Mouse (Mus musculus) gastrocnemius, postnatal 4 days (tissue): ENCODE data around the gene Osbpl8. TPM values are rescaled to one million over a fixed set of nuclear protein-coding genes. Genes with fewer than 3 reads are reported as not detected.

Experiments
- DNase-seq, 2 experiments: peaks; one replicate each; pipeline ENCODE4 v3.0.0; 2021 to 2022; ENCODE audit warnings: low spot score in 2 of 2, mixed read lengths in 2 of 2
- total RNA-seq, 2 experiments: library from RNA; stranded (reverse); gene quantifications; 2 replicates each; pipeline ENCODE4 v1.2.3; 2021

Gene Osbpl8
- total RNA-seq, 2 experiments from 2014 or later, result 22.5 to 24.8 TPM

- no peak for DNase-seq
These were observed 14.8 kb upstream of the Osbpl8 start for GRCm38 (mm10) chr10:111149761-111150160.

GRCm38 (mm10) chr10:111155065-111155464 lies 9.5 kb upstream of the Osbpl8 start:
- DNase-seq, result no peak

GRCm38 (mm10) chr10:111155571-111155970 lies 9.0 kb upstream of the Osbpl8 start:
- DNase-seq, result no peak

DNA sequence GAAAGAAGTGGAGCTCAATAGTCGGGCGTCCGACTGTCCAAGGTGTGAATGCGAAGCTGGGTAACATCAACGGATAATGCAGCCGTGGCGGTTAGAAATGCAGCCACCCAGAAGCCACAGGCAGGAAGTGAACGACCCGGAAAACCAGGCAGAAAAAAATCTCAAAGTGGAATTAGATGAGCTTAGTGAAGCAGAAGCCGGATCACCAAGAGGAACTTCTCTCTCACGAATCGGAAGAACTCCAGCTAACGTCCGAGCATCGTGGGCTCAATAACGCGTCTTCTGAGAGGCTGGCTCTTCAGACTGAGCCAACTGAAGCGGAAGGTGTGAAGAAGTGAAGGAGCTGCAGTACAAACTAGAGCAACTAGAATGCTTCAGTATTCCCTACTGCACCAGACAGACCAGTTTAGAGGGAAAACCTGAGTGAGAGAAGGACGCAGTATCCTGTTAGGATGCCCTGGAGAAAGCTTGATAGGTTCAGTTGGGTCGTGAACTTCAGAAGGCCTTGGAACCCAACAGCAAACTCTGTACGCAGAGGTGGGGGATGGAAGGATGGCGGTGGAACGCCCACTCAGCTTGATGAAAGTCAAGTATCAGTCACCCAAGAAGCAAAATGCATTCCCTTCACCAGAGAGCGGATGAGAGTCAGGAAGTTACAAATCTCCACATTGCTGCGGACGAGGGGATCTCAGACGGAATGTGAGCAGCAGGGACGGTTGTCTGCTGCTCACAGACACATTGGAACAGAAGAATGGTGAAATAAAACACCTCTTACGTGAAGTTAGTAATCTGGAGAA lies 8.0 kb upstream of the Osbpl8 start:
- DNase-seq, result no peak

- no peak for DNase-seq
These were observed 7.3 kb upstream of the Osbpl8 start for GRCm38 (mm10) chr10:111157241-111157659.

- no peak for DNase-seq
These were observed 4.6 kb upstream of the Osbpl8 start for GRCm38 (mm10) chr10:111159789-111160522.

DNA sequence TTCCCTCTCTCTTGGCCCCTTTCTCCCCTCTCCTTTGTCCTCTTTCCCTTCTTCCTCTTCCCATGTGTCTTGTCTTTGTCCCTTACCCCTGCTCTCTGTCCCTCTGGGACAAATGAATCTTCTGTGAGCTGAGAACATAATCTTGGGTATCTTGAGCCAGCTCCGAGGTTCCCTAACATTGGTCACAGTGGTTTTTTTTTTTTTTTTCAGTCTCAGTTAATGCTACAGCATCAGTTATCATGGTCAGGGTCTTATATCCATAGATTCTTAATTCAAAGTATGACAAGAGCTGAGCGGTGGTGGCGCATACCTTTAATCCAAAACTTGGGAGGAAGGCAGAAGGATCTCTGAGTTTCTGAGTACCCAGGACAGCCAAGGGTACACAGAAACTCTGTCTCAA lies 4.0 kb upstream of the Osbpl8 start:
- DNase-seq, result no peak

- no peak for DNase-seq
These were observed 3.2 kb upstream of the Osbpl8 start for GRCm38 (mm10) chr10:111161373-111161772.

- no peak for DNase-seq
These were observed 1.5 kb upstream of the Osbpl8 start for GRCm38 (mm10) chr10:111163025-111163424.

GRCm38 (mm10) chr10:111163601-111164240 lies 831 bp upstream of the Osbpl8 start:
- no peak for DNase-seq

- peak; percentile 43 to 45 for DNase-seq
These were observed 848 bp downstream of the Osbpl8 start for GRCm38 (mm10) chr10:111165219-111165981.

GRCm38 (mm10) chr10:111166057-111166841 lies 1.7 kb downstream of the Osbpl8 start:
- DNase-seq, result no peak

DNA sequence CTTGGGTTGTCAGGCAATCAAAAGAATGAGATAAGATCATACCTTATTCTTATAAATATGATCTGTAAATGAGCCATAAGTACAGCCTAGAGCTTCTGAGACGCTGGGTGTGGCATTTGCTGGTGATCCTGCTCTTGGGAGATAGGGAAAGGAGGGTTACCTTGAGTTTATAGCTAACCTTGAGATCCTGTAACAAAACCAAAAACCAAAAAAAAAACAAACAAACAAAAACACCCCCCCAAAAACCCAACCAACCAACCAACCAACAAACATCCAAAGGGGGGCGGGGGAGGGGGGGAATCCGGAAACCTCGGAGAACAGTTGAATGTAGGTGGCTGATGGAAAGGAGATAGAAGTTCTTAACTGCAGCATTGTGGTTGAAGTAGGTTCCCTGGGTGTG lies 2.9 kb downstream of the Osbpl8 start:
- no peak for DNase-seq

- DNase-seq, result no peak
These were observed 3.8 kb downstream of the Osbpl8 start for GRCm38 (mm10) chr10:111168305-111168704.

DNA sequence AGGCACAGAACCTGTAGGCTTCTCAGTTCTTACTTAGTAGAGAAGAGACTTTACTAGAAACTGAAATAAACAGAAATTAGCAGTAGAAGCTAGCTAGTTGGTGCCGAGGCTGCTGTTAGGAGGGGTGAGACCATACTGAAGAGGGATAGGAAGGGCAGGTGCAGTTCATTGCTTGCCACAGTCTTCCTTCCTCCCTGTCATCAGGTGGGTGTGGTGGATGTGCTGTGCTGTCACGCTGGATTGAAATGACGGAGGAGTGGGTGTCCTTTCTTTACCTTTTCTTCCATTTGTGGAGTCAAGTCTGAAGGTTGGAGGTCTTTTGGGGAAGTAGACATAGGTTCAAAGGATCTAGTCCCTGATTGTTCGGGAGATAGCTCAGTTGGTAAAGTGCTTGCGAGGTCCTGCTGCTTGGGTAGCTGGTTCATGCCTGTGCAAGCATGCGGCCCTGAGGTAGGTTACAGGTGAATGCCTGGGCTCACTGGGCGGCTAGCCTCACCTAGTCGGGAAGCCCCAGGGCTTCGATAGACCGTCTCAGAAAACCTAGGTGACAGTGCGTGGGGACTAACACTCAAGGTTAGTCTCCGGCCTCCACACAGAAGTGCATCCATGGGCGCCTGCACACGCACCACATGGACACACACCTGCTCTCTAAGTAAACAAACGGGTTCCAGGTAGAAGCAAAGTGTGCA lies 6.8 kb downstream of the Osbpl8 start:
- no peak for DNase-seq

DNA sequence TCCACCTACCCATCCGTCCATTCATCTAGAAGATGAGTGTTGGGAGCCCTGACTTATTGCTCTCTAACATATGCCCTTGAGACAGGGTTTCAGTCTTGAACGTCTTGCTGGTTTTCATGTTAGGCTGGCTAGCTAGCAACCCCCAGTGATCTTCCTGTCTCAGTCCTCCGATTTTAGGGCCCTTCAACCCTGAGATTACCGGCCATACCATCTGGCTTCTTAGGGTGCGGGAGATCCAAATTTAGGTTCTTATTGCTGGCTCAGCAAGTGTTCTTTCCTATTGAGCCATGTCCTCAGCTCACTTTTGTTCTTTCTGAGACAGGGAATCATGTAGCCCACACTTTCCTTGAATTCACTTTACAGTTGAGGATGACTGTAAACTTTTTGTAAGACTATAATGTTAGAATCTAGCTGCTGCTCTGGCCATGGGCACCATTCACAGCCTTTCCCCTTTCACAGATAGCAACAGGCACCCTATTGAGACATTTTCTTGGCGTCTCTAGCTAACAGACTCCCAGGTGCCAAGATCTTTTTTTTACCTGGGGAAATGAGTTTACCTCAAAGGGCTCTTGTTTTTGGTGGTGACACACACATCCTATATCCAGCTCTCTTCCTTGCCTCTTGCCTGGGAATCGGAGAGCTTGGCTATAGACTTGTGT lies 9.2 kb downstream of the Osbpl8 start:
- DNase-seq, result no peak

- DNase-seq, result no peak
These were observed 12.8 kb downstream of the Osbpl8 start for GRCm38 (mm10) chr10:111177336-111177735.

DNA sequence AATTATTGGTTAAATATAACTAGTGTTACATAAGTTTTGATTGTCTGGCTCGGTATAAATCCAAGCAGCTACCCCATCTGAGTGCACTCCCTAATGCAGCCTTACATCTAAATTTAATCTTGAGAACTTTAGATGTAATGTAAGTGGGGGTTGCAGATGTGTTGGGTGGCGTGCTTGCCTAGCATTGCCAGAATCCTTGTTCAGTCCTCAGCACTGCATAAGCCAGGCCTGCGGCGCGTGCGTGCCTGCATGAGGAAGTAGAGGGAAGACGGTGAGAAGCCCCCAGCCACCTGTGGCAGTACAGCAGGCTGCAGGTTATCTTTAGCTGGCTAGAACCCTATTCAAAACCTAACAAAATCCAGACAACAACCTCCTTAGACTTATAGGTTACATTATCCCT lies 13.5 kb downstream of the Osbpl8 start:
- DNase-seq, result no peak

DNA sequence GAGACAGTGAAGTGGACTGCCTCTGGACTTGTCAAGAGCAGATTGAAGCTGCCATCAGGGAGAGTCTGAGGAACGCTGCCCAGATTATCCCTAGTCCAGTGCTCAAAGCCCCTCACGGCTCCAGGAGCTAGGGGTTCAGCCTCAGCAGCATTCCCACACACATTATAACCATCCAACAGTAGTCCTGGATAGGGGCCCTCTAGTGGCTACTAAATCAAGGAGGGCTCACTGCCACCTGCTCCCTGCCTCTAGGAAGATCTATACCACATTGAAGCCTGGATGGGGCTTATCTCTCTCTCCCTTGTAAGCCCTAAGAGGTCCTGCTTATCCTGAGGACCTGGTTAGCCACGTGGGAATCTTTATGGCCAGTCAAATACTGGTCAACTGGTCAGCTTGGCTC lies 16.1 kb downstream of the Osbpl8 start:
- DNase-seq, result no peak
